Mouse (Mus musculus) layer of hippocampus, postnatal 14 days (tissue): ENCODE measurements around the gene Olfr169. TPM values are rescaled to one million over a fixed set of nuclear protein-coding genes. Genes with fewer than 3 reads are reported as not detected.
"Not testable (repeated sequence)": the region's sequence is repeated elsewhere in the genome, so short reads cannot be mapped to it uniquely, and the experiment has no call there.

Experiments used
- DNase-seq, 2 experiments: peaks; one replicate each; pipeline ENCODE4 v3.0.0; 2021 to 2022; ENCODE audit warnings: low spot score in 2 of 2, mixed read lengths in 1 of 2
- long read RNA-seq, 2 experiments: library from polyadenylated mRNA; stranded (forward); transcript quantifications; one replicate each; pipeline ENCODE4 v2.0.0; 2021
- total RNA-seq, 2 experiments: library from RNA; stranded (reverse); gene quantifications; 2 replicates each; pipeline ENCODE4 v1.2.3; 2021

The Olfr169 gene
- total RNA-seq: not detected
- long read RNA-seq, experiment 1: 0 reads
- long read RNA-seq, experiment 2: 0 reads

- DNase-seq: not testable (repeated sequence)
Measured at GRCm38 (mm10) chr16:19571709-19572108, at the start of gene Olfr169. TSS of gene Olfr169 (minus strand) at chr16:19571809.

- not testable (repeated sequence) for DNase-seq
Measured at GRCm38 (mm10) chr16:19611782-19612181, 40.2 kb upstream of the Olfr169 start, which contains the start of gene Olfr170. TSS of gene Olfr170 (minus strand) at chr16:19611882.

GRCm38 (mm10) chr16:19603166-19603565, 31.6 kb upstream of the Olfr169 start:
- DNase-seq: no peak

GRCm38 (mm10) chr16:19553429-19553828, 18.2 kb downstream of the Olfr169 start:
- DNase-seq: not testable (repeated sequence)

- not testable (repeated sequence) for DNase-seq
Measured at GRCm38 (mm10) chr16:19552246-19552645, 19.4 kb downstream of the Olfr169 start.

- DNase-seq: no peak
Measured at GRCm38 (mm10) chr16:19535455-19535854, 36.2 kb downstream of the Olfr169 start, which contains the start of gene Olfr168. TSS of gene Olfr168 (minus strand) at chr16:19535555.

GRCm38 (mm10) chr16:19522166-19522565, 49.4 kb downstream of the Olfr169 start, which contains the start of gene Olfr167:
TSS of gene Olfr167 (minus strand) at chr16:19522266.
- DNase-seq: no peak

Other genes starting within 250 kb of the Olfr169 start
- gene Olfr165, start 148.7 kb downstream of the Olfr169 start, total RNA-seq: not detected
- not detected for gene Olfr166, start 88.1 kb downstream of the Olfr169 start, total RNA-seq
- gene Olfr167, start 49.5 kb downstream of the Olfr169 start, total RNA-seq: not detected
- not detected for gene Olfr168, start 36.3 kb downstream of the Olfr169 start, total RNA-seq
- not detected for gene Olfr170, start 40.1 kb upstream of the Olfr169 start, total RNA-seq
- gene Olfr171, start 58.1 kb upstream of the Olfr169 start, total RNA-seq: not detected
- gene Lamp3, start 134.6 kb upstream of the Olfr169 start, total RNA-seq: not detected
- gene B3gnt5, start 188.4 kb upstream of the Olfr169 start, total RNA-seq: 1 to 10 TPM; 2.7 to 3.5 TPM